Mouse (Mus musculus): ENCODE measurements around the gene Tns2.
"Not testable (repeated sequence)": the region's sequence is repeated elsewhere in the genome, so short reads cannot be mapped to it uniquely, and the experiment has no call there.

Gene Tns2

DNA sequence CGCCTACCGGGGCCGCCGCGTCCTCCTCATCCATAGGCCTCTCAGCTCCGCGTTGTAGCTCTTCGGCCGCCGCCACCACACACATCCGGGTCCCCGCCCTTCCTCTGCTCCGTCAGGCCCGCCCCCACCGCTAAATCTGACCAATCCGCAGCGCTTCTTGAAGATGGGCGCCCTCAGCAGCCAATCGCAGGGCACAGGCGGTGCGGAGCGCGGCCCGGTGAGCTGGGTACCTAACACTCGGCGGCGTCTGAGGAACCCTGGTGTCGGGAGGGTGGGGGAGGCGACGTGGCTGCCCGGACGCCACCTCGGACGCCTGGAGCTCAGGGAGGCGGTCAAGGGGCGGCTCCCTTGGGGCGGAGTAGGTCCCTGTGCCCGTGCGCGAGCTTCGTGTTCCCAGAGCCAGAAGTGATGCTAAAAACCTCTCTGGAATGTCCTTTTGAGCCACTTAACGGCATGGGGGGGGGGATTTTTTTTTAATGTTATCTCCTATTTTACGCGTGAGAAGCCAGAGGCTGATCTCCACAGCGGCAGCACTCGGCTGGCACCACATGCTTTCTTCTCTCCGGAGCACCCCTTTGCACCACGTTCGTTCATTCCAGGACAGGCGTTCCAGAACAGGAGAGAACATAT lies 36.0 kb downstream of the Tns2 start, which contains the start of gene Spryd3:
Spryd3 (minus strand) TSS at position 106 of the 630 bp plus-strand sequence.
- DNase-seq (ENCODE audit: low spot score in 2 of 2): peak; percentile 96 to 97

GRCm38 (mm10) chr15:102141120-102141519 lies 40.9 kb downstream of the Tns2 start:
- no peak for DNase-seq (ENCODE audit: low spot score in 2 of 2)

- DNase-seq (ENCODE audit: low spot score in 2 of 2): peak; percentile 45 to 68
Measured at GRCm38 (mm10) chr15:102142914-102143912, 43.0 kb downstream of the Tns2 start.

GRCm38 (mm10) chr15:102144274-102144711 lies 44.1 kb downstream of the Tns2 start, which contains the start of gene Igfbp6:
TSS of gene Igfbp6 (plus strand) at chr15:102144362.
- no peak for DNase-seq (ENCODE audit: low spot score in 2 of 2)

- DNase-seq (ENCODE audit: low spot score in 2 of 2): no peak
Measured at GRCm38 (mm10) chr15:102144726-102145125, 44.5 kb downstream of the Tns2 start.

- DNase-seq (ENCODE audit: low spot score in 2 of 2): peak in 1 of 2 experiments; percentile 58
Measured at GRCm38 (mm10) chr15:102145330-102145729, 45.1 kb downstream of the Tns2 start.

GRCm38 (mm10) chr15:102146089-102146488 lies 45.9 kb downstream of the Tns2 start:
- DNase-seq (ENCODE audit: low spot score in 2 of 2): no peak

DNA sequence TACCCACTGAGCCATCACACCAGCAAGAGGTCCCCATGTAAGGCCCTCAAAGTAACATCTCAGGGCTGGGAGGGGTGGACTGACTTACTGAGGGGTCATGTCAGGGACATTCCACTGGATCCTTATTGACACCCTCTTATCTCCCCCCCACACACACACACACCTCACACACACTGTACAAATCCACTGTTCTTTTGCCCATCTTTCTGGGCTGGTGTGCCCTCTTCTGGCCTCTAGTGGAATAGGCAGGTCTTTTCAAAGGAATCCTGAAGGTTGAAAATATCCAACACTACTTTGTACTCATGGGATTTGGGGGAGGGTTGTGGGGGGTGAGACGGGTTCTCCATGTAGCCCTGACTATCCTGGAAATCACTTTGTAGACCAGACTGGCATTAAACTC lies 46.7 kb downstream of the Tns2 start:
- DNase-seq (ENCODE audit: low spot score in 2 of 2): no peak

GRCm38 (mm10) chr15:102147674-102148402 lies 47.6 kb downstream of the Tns2 start:
- DNase-seq (ENCODE audit: low spot score in 2 of 2): no peak

DNA sequence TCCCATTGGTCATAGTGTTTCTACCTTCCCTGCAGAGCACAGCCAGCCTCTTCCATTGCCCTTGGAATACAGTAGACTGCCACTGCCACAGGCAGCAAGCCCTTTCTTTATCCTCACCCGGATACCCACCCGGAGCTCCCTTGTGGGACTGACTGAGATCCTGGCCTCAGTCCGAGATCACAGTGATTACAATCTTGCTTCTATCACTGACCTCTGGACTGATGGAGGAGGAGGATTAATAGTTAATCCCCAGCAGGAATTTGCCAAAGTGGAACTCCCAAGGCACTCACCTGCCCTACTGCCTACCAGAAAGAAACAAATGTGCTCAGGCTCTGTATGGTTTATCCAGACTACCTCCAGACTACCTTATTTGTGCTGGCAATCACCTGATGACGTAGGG lies 49.3 kb downstream of the Tns2 start:
- no peak for DNase-seq (ENCODE audit: low spot score in 2 of 2)

GRCm38 (mm10) chr15:102150301-102151135 lies 50.3 kb downstream of the Tns2 start, which contains the start of gene Soat2:
TSS of gene Soat2 (plus strand) at chr15:102150526.
- DNase-seq (ENCODE audit: low spot score in 2 of 2): no peak

DNA sequence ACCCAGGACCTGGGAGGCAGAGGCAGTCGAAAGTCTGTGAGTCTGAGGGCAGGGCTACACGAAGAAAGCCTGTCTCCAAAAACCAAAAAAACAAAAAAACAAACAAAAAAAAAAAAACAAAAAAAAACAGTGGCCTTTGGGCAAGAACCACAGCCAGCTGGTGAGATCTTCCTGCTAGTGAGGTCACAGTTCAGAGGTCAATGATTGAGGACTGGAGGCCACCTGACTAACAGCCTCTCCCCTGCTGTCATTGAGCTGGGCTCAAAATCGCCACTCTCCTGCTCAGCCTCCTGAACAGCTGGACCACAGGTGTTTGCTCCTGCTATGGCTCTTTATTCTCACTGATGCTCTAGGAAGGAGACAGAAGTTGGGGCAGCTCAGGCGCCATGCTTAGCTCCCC lies 52.4 kb downstream of the Tns2 start:
- DNase-seq (ENCODE audit: low spot score in 2 of 2): no peak

DNA sequence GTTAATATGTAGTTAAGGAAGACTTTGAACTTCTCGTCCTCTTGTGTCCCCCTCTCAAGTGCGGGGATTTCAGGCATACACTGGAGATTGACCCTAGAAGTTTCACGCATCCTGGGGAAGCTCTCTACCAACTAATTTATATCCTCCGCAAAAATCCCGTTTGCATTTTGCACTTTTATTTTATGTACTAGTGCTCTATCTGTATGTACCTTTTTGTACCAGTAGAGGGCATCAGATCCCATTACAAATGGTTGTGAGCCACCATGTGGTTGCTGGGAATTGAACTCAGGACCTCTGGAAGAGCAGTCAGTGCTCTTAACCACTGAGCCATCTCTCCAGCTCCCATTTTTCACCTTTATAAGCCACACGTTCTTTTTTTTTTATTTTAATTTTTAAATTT lies 54.8 kb downstream of the Tns2 start:
- not testable (repeated sequence) for DNase-seq (ENCODE audit: low spot score in 2 of 2)

- DNase-seq (ENCODE audit: low spot score in 2 of 2): no peak
Measured at GRCm38 (mm10) chr15:102156836-102157235, 56.6 kb downstream of the Tns2 start.

- no peak for DNase-seq (ENCODE audit: low spot score in 2 of 2)
Measured at GRCm38 (mm10) chr15:102160415-102161060, 60.3 kb downstream of the Tns2 start.

- DNase-seq (ENCODE audit: low spot score in 2 of 2): no peak
Measured at GRCm38 (mm10) chr15:102163900-102164693, 63.9 kb downstream of the Tns2 start.

GRCm38 (mm10) chr15:102165468-102166100 lies 65.4 kb downstream of the Tns2 start:
- DNase-seq (ENCODE audit: low spot score in 2 of 2): no peak

Data from right cerebral cortex, postnatal 36 days (tissue).